Mouse (Mus musculus): ENCODE measurements around the gene Acnat1.

DNA sequence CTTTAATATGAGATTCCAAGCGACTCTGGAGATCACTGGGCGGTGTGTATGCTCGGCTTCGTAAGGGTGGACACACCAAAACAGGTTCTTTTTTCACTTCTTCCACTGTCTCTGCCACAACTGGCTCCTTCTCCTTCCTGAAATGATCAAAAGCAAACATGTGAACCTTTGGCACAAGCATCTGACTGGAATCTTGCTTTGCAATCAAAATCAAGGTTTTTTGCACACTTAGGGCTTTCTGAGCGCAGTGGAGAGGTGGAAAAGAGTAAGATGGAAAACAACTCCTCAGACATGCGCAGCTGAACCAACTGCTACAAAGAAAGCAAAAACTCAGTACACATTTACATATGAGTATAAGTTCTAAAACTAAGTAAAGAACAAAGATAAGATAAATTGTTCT, 40.7 kb upstream of the Acnat1 start:
- TF ChIP-seq ZNF384 (IDR thresholded peaks at IDR 0.05; ENCODE audit: low read depth, low read length), result no peak
- TF ChIP-seq HCFC1 (IDR thresholded peaks at IDR 0.05; ENCODE audit: borderline replicate concordance, insufficient read depth, low read length), result no peak
- no peak for TF ChIP-seq CHD2 (IDR thresholded peaks at IDR 0.05; ENCODE audit: low read depth, low read length)
- no peak for TF ChIP-seq MAFK (IDR thresholded peaks at IDR 0.05; ENCODE audit: insufficient read depth, low read depth, low read length)
